Mouse (Mus musculus): Measurements from ENCODE around the gene Slc7a7. TPM values are rescaled to one million over a fixed set of nuclear protein-coding genes. Genes with fewer than 3 reads are reported as not detected.

Slc7a7 gene
- polyA plus RNA-seq, 1 experiment from 2014 or later: 3.9 TPM

DNA sequence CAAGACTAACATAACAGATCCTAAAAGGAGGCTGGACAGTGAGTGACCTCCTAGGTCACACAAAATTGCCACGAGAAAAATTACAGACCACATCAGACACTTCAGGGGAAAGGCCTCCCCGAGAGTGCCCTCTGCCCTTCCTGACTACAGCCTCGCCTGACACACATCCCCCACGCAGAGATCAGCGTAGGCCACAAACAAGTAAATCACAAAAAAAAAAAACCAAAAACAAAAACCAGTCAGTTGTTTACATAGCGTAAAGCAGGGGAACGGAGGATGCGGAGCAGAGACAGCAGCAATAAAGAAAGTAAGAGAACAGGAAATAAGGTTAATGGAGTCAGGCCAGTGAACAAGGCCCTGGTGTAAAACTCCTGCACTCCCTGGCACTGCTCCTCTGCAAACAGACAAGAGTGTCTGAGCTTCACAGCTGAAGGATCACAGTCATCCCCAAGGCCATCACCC is 18.6 kb downstream of the Slc7a7 start:
- 73% methylated on average over 8 of the region's 8 CpGs for WGBS
- Histone ChIP-seq H3K4me1 (replicated peaks; ENCODE audit: control insufficient read depth, insufficient read depth, low read length) (no peaks in the 10 kb centered on the region), H3K9ac (replicated peaks; ENCODE audit: low read depth, low read length) (no peak overlapping the region), H3K4me3 (replicated peaks; ENCODE audit: low read length) (no peak overlapping the region), H3K27ac (ENCODE audit: low read length) (no peak overlapping the region), H3K9me3 (ENCODE audit: control insufficient read depth, low read length) (no peaks in the 10 kb centered on the region), H3K36me3 (ENCODE audit: control insufficient read depth, insufficient read depth) (no peaks in the 10 kb centered on the region), H3K4me2 (ENCODE audit: low read length) (no peak overlapping the region), H3K27me3 (replicated peaks; ENCODE audit: control insufficient read depth, insufficient read depth, low read length) (no peaks in the 10 kb centered on the region)
- no peak for ATAC-seq

DNA sequence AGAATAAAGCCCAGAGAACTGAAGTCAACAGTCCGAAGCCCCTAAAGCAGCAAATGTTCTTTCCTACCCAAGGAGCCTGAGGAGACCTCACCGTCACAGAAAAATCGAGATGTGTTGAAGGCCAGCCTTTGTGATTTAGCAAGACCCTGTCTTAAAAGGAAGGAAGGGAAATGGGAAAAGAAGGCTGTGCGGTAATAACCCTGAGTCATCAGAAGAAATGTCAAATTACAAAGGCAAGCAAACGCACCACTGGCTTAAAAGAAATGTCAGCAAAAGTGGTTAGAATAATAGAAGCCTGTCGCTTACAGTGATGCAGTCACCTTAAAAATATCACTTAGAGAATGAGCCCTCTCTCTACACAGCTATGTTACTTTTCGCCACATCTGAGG is 19.1 kb downstream of the Slc7a7 start:
- H3K4me2 ChIP-seq (ENCODE audit: low read length): no peak overlapping the region
- no peaks in the 10 kb centered on the region for H3K27me3 ChIP-seq (replicated peaks; ENCODE audit: control insufficient read depth, insufficient read depth, low read length)
- no peaks in the 10 kb centered on the region for H3K4me1 ChIP-seq (replicated peaks; ENCODE audit: control insufficient read depth, insufficient read depth, low read length)
- H3K36me3 ChIP-seq (ENCODE audit: control insufficient read depth, insufficient read depth): no peaks in the 10 kb centered on the region
- WGBS: 71% methylated on average over 7 of the region's 7 CpGs
- ATAC-seq: no peak
- no peak overlapping the region for H3K4me3 ChIP-seq (replicated peaks; ENCODE audit: low read length)
- no peak overlapping the region for H3K9ac ChIP-seq (replicated peaks; ENCODE audit: low read depth, low read length)
- no peaks in the 10 kb centered on the region for H3K9me3 ChIP-seq (ENCODE audit: control insufficient read depth, low read length)
- H3K27ac ChIP-seq (ENCODE audit: low read length): no peak overlapping the region

DNA sequence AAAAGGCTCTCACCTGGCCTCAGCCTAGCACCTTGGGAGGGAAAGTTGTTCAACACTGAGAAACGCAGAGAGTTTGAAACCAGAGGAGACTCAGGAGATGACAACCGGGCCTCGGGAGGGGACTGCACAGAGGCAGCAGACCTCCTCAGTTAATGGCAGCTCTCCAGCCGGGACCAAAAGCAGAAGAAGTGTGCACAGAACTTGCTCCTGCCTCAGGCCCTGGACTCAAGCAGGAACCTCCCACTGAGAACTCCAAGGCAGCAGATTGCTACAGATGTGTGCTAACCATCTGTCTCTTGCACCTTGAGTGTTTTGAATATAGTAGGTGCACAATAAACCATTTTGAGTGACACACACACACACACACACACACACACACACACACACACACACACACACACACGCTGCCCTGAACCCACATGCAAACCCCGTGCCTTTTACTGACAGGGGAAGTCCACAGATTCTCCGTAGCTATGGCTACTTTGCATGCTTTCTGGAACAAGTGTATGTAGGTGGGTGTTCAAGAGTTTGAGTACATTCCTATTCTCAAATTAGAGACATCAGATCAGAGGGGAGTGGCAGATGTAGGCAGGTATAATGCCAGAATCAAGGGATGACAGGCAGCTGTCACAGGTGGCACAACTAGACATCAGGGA is 19.6 kb downstream of the Slc7a7 start:
- Histone ChIP-seq H3K4me1 (replicated peaks; ENCODE audit: control insufficient read depth, insufficient read depth, low read length) (no peaks in the 10 kb centered on the region), H3K4me3 (replicated peaks; ENCODE audit: low read length) (no peak overlapping the region), H3K36me3 (ENCODE audit: control insufficient read depth, insufficient read depth) (no peaks in the 10 kb centered on the region), H3K27ac (ENCODE audit: low read length) (no peak overlapping the region), H3K9ac (replicated peaks; ENCODE audit: low read depth, low read length) (no peak overlapping the region), H3K9me3 (ENCODE audit: control insufficient read depth, low read length) (no peaks in the 10 kb centered on the region), H3K27me3 (replicated peaks; ENCODE audit: control insufficient read depth, insufficient read depth, low read length) (no peaks in the 10 kb centered on the region), H3K4me2 (ENCODE audit: low read length) (no peak overlapping the region)
- no peak for ATAC-seq
- 85% methylated on average over 7 of the region's 7 CpGs for WGBS

DNA sequence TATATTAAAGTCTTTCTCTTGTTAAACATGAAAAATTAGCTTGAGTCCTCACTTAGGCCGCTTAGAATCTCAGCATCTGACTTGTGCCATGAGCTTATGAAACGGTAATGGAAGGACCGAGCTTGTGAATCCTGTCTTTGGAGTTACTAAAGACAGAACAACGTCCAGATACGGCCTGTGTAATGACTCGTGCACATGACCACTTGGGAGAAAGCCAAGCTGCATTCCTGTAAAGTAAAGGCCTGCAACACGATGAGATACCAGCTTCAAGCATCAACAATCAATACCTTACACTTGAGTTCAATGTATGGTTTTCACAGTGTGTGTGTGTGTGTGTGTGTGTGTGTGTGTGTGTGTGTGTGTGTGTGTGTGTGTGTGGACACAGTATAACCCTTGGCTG is 20.9 kb downstream of the Slc7a7 start:
- no peak overlapping the region for H3K4me2 ChIP-seq (ENCODE audit: low read length)
- H3K27ac ChIP-seq (ENCODE audit: low read length): no peak overlapping the region
- H3K9me3 ChIP-seq (ENCODE audit: control insufficient read depth, low read length): no peaks in the 10 kb centered on the region
- 87% methylated on average over 7 of the region's 7 CpGs for WGBS
- no peaks in the 10 kb centered on the region for H3K27me3 ChIP-seq (replicated peaks; ENCODE audit: control insufficient read depth, insufficient read depth, low read length)
- no peaks in the 10 kb centered on the region for H3K4me1 ChIP-seq (replicated peaks; ENCODE audit: control insufficient read depth, insufficient read depth, low read length)
- no peak overlapping the region for H3K4me3 ChIP-seq (replicated peaks; ENCODE audit: low read length)
- no peaks in the 10 kb centered on the region for H3K36me3 ChIP-seq (ENCODE audit: control insufficient read depth, insufficient read depth)
- H3K9ac ChIP-seq (replicated peaks; ENCODE audit: low read depth, low read length): no peak overlapping the region
- no peak for ATAC-seq

DNA sequence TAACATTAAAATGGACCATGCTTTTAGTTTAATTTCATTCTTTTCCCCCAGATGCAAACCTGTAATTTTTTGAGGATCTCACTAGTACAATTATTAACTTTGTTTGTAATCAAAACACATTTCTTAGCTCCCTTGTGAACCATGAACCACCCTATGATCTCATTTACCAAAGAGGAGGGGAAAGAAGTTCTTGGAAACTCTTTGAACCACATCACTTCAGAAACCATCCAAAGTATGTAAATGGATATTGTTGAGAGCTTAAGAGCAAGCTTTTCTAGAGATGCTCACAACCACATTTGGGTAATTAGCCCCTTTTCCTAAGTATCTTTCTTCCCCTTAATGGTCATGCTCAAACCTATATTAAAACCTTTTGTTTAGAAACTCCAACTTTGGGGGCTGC is 23.3 kb downstream of the Slc7a7 start:
- Histone ChIP-seq H3K4me3 (replicated peaks; ENCODE audit: low read length) (no peak overlapping the region), H3K36me3 (ENCODE audit: control insufficient read depth, insufficient read depth) (no peaks in the 10 kb centered on the region), H3K9me3 (ENCODE audit: control insufficient read depth, low read length) (no peaks in the 10 kb centered on the region), H3K4me1 (replicated peaks; ENCODE audit: control insufficient read depth, insufficient read depth, low read length) (no peaks in the 10 kb centered on the region), H3K4me2 (ENCODE audit: low read length) (no peak overlapping the region), H3K9ac (replicated peaks; ENCODE audit: low read depth, low read length) (no peak overlapping the region), H3K27me3 (replicated peaks; ENCODE audit: control insufficient read depth, insufficient read depth, low read length) (no peaks in the 10 kb centered on the region), H3K27ac (ENCODE audit: low read length) (no peak overlapping the region)
- ATAC-seq: no peak

DNA sequence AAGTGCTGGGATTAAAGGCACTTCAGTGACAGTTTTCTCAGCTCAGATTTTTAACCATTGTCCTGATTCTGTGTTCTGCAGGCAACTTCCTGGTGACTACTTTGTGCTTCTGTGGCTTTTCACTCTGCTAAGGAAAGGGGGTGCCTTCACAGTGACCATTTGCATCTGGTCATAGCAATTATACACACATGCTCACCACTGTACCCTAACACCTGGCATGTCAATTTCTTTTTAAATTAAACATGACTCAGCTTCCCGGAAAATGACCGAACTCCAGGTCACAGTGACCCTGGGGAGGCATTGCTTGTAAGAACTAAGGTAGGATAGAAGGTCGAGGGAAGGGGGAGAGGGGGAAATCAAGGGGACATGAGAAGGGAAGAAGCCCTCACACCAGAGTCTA is 23.8 kb downstream of the Slc7a7 start:
- Histone ChIP-seq H3K9ac (replicated peaks; ENCODE audit: low read depth, low read length) (no peak overlapping the region), H3K4me2 (ENCODE audit: low read length) (no peak overlapping the region), H3K36me3 (ENCODE audit: control insufficient read depth, insufficient read depth) (no peaks in the 10 kb centered on the region), H3K9me3 (ENCODE audit: control insufficient read depth, low read length) (no peaks in the 10 kb centered on the region), H3K4me3 (replicated peaks; ENCODE audit: low read length) (no peak overlapping the region), H3K27ac (ENCODE audit: low read length) (no peak overlapping the region), H3K27me3 (replicated peaks; ENCODE audit: control insufficient read depth, insufficient read depth, low read length) (no peaks in the 10 kb centered on the region), H3K4me1 (replicated peaks; ENCODE audit: control insufficient read depth, insufficient read depth, low read length) (no peaks in the 10 kb centered on the region)
- WGBS: 76% methylated on average over 3 of the region's 3 CpGs
- ATAC-seq: no peak

DNA sequence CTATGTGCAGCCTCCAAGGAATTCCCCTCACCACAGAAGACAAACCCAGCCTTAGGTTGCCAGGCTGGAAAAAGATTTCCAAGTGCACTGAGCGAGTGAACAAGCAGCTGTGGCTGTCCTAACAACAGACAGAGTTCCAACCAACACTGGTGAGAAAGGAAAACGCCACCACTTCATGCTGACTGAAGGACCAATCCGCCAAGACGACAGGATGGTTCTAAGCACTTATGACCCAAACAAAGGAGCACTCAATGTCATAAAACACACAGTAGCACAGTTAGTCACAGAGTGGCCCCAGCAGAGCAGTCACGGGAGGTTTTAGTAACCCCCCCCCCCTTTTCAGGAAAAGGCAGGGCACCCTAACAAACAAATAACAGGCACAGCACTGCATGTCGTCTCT is 26.7 kb downstream of the Slc7a7 start:
- H3K9ac ChIP-seq (replicated peaks; ENCODE audit: low read depth, low read length): no peak overlapping the region
- no peak overlapping the region for H3K4me3 ChIP-seq (replicated peaks; ENCODE audit: low read length)
- H3K9me3 ChIP-seq (ENCODE audit: control insufficient read depth, low read length): no peaks in the 10 kb centered on the region
- H3K36me3 ChIP-seq (ENCODE audit: control insufficient read depth, insufficient read depth): no peaks in the 10 kb centered on the region
- H3K4me2 ChIP-seq (ENCODE audit: low read length): no peak overlapping the region
- ATAC-seq: no peak
- H3K27me3 ChIP-seq (replicated peaks; ENCODE audit: control insufficient read depth, insufficient read depth, low read length): no peaks in the 10 kb centered on the region
- WGBS: 70% methylated on average over 6 of the region's 6 CpGs
- H3K4me1 ChIP-seq (replicated peaks; ENCODE audit: control insufficient read depth, insufficient read depth, low read length): no peaks in the 10 kb centered on the region
- no peak overlapping the region for H3K27ac ChIP-seq (ENCODE audit: low read length)

DNA sequence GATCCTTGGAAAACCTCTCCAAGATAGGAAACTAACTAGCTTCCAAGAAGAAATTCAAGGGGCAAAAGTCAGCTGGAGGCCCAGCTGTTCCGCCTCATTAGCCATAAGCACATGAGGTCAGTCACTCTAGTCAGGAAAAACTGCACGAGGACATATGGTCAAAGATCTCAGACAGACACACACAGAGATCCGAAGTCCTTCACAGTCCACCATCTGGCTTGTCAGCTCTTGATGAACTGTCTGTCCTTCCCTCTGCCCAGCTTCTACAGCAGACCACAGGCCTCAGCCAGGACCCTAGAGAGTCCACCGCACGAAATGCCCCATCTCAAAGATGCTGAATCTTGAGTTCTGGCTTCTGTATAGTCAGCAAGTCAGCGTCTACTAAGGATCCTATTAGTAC is 30.0 kb downstream of the Slc7a7 start:
- H3K4me3 ChIP-seq (replicated peaks; ENCODE audit: low read length): no peak overlapping the region
- 86% methylated on average over 6 of the region's 6 CpGs for WGBS
- no peaks in the 10 kb centered on the region for H3K4me1 ChIP-seq (replicated peaks; ENCODE audit: control insufficient read depth, insufficient read depth, low read length)
- H3K36me3 ChIP-seq (ENCODE audit: control insufficient read depth, insufficient read depth): no peaks in the 10 kb centered on the region
- H3K9ac ChIP-seq (replicated peaks; ENCODE audit: low read depth, low read length): no peak overlapping the region
- H3K9me3 ChIP-seq (ENCODE audit: control insufficient read depth, low read length): no peaks in the 10 kb centered on the region
- no peak overlapping the region for H3K4me2 ChIP-seq (ENCODE audit: low read length)
- no peak overlapping the region for H3K27ac ChIP-seq (ENCODE audit: low read length)
- ATAC-seq: no peak
- no peaks in the 10 kb centered on the region for H3K27me3 ChIP-seq (replicated peaks; ENCODE audit: control insufficient read depth, insufficient read depth, low read length)

DNA sequence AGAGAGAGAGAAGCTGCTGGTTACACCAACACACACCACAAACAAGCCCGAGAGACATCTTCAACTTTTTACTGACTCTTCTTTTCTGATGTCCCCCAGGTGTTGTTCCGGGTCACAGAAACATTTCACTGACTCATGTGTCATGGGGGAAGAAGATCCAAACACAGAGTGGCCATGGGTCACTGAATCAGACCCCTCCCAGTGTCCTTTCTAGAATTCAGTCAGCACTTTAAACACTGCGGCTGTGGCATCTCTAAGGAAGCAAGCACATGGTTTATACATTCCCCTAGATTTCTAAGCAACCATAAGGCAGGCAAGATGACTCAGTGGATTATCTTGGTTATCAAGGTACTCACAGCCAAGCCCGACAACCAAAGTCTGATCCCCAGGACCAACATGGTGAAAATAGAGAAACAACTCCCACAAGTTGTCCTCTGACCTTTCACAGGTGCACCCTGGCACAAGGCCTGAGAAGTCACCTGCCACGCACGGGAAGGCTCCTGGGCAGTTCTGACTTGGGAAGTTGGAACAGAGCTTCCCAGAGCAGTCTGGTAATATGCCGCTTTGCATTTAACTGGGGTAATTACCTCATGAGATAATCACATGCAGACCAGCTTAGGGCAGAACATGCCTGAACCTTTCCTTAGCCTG is 31.5 kb downstream of the Slc7a7 start:
- no peak overlapping the region for H3K4me3 ChIP-seq (replicated peaks; ENCODE audit: low read length)
- H3K27ac ChIP-seq (ENCODE audit: low read length): no peak overlapping the region
- no peaks in the 10 kb centered on the region for H3K36me3 ChIP-seq (ENCODE audit: control insufficient read depth, insufficient read depth)
- no peak for ATAC-seq
- H3K27me3 ChIP-seq (replicated peaks; ENCODE audit: control insufficient read depth, insufficient read depth, low read length): no peaks in the 10 kb centered on the region
- H3K9me3 ChIP-seq (ENCODE audit: control insufficient read depth, low read length): no peaks in the 10 kb centered on the region
- H3K4me2 ChIP-seq (ENCODE audit: low read length): no peak overlapping the region
- H3K9ac ChIP-seq (replicated peaks; ENCODE audit: low read depth, low read length): no peak overlapping the region
- 86% methylated on average over 7 of the region's 7 CpGs for WGBS
- no peaks in the 10 kb centered on the region for H3K4me1 ChIP-seq (replicated peaks; ENCODE audit: control insufficient read depth, insufficient read depth, low read length)

DNA sequence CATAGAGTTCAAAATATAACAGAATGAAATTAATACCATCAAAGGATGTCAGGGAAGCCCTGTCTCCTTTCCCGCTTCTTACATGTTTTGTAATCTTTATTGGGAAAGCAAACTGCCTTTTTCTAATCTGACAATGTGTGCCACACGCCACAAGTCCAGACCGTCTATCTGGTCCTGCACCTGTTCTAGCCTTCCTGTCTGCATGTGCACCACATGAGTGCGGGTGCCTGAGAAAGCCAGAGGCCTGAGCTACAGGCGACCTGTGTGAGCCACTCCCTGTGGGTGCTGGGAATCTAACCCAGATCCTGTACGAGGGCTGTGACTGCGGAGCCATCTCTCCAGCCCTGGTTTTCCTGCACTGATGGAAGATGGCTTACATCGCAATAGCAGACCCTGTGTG is 33.2 kb downstream of the Slc7a7 start:
- H3K4me2 ChIP-seq (ENCODE audit: low read length): no peak overlapping the region
- 92% methylated on average over 8 of the region's 8 CpGs for WGBS
- H3K9ac ChIP-seq (replicated peaks; ENCODE audit: low read depth, low read length): no peak overlapping the region
- H3K36me3 ChIP-seq (ENCODE audit: control insufficient read depth, insufficient read depth): no peaks in the 10 kb centered on the region
- no peak overlapping the region for H3K4me3 ChIP-seq (replicated peaks; ENCODE audit: low read length)
- no peaks in the 10 kb centered on the region for H3K4me1 ChIP-seq (replicated peaks; ENCODE audit: control insufficient read depth, insufficient read depth, low read length)
- H3K27ac ChIP-seq (ENCODE audit: low read length): no peak overlapping the region
- ATAC-seq: no peak
- no peaks in the 10 kb centered on the region for H3K9me3 ChIP-seq (ENCODE audit: control insufficient read depth, low read length)
- no peaks in the 10 kb centered on the region for H3K27me3 ChIP-seq (replicated peaks; ENCODE audit: control insufficient read depth, insufficient read depth, low read length)

Data from forebrain, embryonic 16.5 days (tissue).